ENCODE assay signal across 1 mouse cellular context in genomic region chr8:123065214-123066100, GRCm38 (mm10).
TF ChIP-seq lines count a peak whose summit lies in the region.

No protein-coding gene starts in this region.

TF ChIP-seq in C2C12, 6 proteins besides CTCF, POLR2A, EP300 and RAD21 (continued from another document):
- no peak for TF ChIP-seq FOSL1 (IDR thresholded peaks at IDR 0.05; ENCODE audit: insufficient read depth, low read length, poor library complexity, severe bottlenecking)
- TF ChIP-seq CEBPB (IDR thresholded peaks at IDR 0.05; ENCODE audit: low read depth), result no peak
